Mouse (Mus musculus) forebrain, embryonic 10.5 days (tissue): ENCODE measurements around the gene Nrxn1. TPM values are rescaled to one million over a fixed set of nuclear protein-coding genes. Genes with fewer than 3 reads are reported as not detected.
"Not testable (repeated sequence)": the region's sequence is repeated elsewhere in the genome, so short reads cannot be mapped to it uniquely, and the experiment has no call there.

Experiments
- DNase-seq: peaks from one replicate; pipeline ENCODE4 v3.0.0-alpha.2; 2017; ENCODE audit warnings: low spot score; ENCODE audit errors: extremely low spot score
- H3K27ac ChIP-seq: fragments of 300-500 bp; sonication (generic); 2 replicates; pipeline ENCODE4 v1.5.1; 2016; ENCODE audit warnings: mild to moderate bottlenecking
- H3K27me3 ChIP-seq: fragments of 300-500 bp; sonication (generic); 2 replicates; pipeline ENCODE4 v1.6.1; 2016; ENCODE audit warnings: mild to moderate bottlenecking; ENCODE audit not compliant: poor library complexity, severe bottlenecking
- H3K36me3 ChIP-seq: fragments of 300-500 bp; sonication (generic); replicated peaks from 2 replicates; pipeline ENCODE4 v1.6.1; 2016; ENCODE audit warnings: mild to moderate bottlenecking, moderate library complexity
- H3K4me1 ChIP-seq: fragments of 300-500 bp; sonication (generic); 2 replicates; pipeline ENCODE4 v1.6.1; 2016
- H3K4me3 ChIP-seq: fragments of 300-500 bp; sonication (generic); 2 replicates; pipeline ENCODE4 v1.5.1; 2016; ENCODE audit warnings: mild to moderate bottlenecking, moderate library complexity
- H3K9me3 ChIP-seq: fragments of 300-500 bp; sonication (generic); 2 replicates; pipeline ENCODE4 v1.6.1; 2016; ENCODE audit warnings: mild to moderate bottlenecking, moderate library complexity
- WGBS: fragments of 180-500 bp; shearing (Covaris S2); methylation state at CpG from one replicate; pipeline ENCODE4 v1.1.7; 2016; 5-methylcytosine and 5-hydroxymethylcytosine counted together
- polyA plus RNA-seq: library from polyadenylated mRNA; unstranded; fragments of >200 nt; fragmentation: Nextera tagmentation; extraction: Ambion mirVana; gene quantifications from 2 replicates; pipeline ENCODE4 v1.2.1, GENCODE M21; 2016

Nrxn1 gene
- polyA plus RNA-seq, 1 experiment from 2014 or later: 4.3 TPM

- Histone ChIP-seq H3K4me1 (peaks cover 12% of the 10 kb centered on the region), H3K9me3 (no peaks in the 10 kb centered on the region)
- WGBS: 95% methylated on average over 4 of the region's 4 CpGs
These were observed 542.5 kb downstream of the Nrxn1 start for GRCm38 (mm10) chr17:90550415-90550814.

DNA sequence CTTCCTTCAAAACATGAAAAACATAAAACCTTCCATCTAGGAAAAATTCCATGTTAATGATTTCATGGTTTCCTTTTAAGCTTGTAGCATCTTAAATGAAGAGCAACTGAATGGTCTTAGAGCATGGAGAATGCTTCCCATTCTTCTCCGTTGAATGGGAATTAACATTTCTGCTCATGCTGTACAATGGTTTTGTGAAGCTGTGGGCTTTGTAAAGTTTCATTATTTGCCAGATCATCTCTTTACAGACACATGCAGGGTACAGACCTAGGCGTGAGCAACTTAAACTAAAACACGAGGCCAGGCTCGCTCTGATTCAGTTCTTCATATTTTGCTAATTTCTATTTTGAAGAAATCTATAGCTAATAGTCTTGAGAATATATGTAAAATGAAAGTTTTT is 546.1 kb downstream of the Nrxn1 start:
- Histone ChIP-seq H3K27me3 (peaks cover 13% of the 10 kb centered on the region; the same call in 1 of the 2 replicates), H3K4me1 (peaks cover 28% of the 10 kb centered on the region), H3K4me3 (no peak overlapping the region), H3K9me3 (no peaks in the 10 kb centered on the region), H3K36me3 (no peaks in the 10 kb centered on the region), H3K27ac (no peak overlapping the region)
- 62% methylated on average over 4 of the region's 4 CpGs for WGBS
- no peak for DNase-seq

More at GRCm38 (mm10) chr17:90550415-90550814, 542.5 kb downstream of the Nrxn1 start:
- peaks cover 11% of the 10 kb centered on the region; the same call in 1 of the 2 replicates for H3K27me3 ChIP-seq
- H3K36me3 ChIP-seq: no peaks in the 10 kb centered on the region
- no peak for DNase-seq
- H3K4me3 ChIP-seq: no peak overlapping the region
- H3K27ac ChIP-seq: no peak overlapping the region

GRCm38 (mm10) chr17:90544639-90545259 is 548.1 kb downstream of the Nrxn1 start:
- 54% methylated on average over 8 of the region's 8 CpGs for WGBS
- DNase-seq: no peak
- H3K9me3 ChIP-seq: no peaks in the 10 kb centered on the region
- peaks cover 13% of the 10 kb centered on the region; the same call in 1 of the 2 replicates for H3K27me3 ChIP-seq
- no peak overlapping the region for H3K27ac ChIP-seq
- no peak overlapping the region for H3K4me3 ChIP-seq
- peaks cover 28% of the 10 kb centered on the region for H3K4me1 ChIP-seq
- no peaks in the 10 kb centered on the region for H3K36me3 ChIP-seq

DNA sequence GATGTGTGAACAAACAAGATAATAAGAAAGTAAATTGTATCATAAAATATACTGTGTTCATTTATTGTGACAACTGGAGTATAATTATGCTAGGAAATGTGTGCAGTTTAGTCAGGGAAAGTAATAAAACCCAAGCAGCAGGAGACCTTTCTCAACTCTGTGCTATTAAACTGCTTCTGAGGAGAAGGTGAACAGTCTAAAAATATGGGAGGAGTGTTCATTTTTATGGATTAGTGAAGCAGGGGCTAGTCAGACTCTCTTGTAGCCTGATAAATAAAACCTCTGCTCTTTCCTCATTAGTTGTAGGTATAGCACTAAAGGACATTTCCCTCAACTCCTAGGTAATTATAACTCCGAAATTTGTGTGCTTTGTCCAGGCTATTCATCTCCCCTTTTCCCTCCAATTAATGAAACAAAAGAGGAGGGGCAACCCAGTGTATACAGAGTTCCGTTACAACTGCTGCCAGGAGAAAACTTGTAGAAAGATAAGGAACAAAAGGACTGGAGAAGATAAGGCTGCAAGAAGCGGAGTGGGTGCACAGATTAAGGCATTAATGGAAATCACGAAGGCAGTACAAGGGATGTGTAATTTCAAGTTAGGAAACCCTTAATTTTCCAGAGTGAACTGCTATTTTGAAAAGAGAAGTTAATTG is 548.8 kb downstream of the Nrxn1 start:
- H3K27me3 ChIP-seq: peaks cover 13% of the 10 kb centered on the region; the same call in 1 of the 2 replicates
- peaks cover 28% of the 10 kb centered on the region for H3K4me1 ChIP-seq
- H3K36me3 ChIP-seq: no peaks in the 10 kb centered on the region
- no peaks in the 10 kb centered on the region for H3K9me3 ChIP-seq
- H3K4me3 ChIP-seq: no peak overlapping the region
- 35% methylated on average over 4 of the region's 4 CpGs for WGBS
- DNase-seq: no peak
- no peak overlapping the region for H3K27ac ChIP-seq

GRCm38 (mm10) chr17:90531443-90531842 is 561.4 kb downstream of the Nrxn1 start:
- no peaks in the 10 kb centered on the region for H3K36me3 ChIP-seq
- H3K4me3 ChIP-seq: no peak overlapping the region
- no peaks in the 10 kb centered on the region for H3K27me3 ChIP-seq
- no peak overlapping the region for H3K27ac ChIP-seq
- no peaks in the 10 kb centered on the region for H3K4me1 ChIP-seq
- H3K9me3 ChIP-seq: no peaks in the 10 kb centered on the region
- 93% methylated on average over 2 of the region's 2 CpGs for WGBS
- no peak for DNase-seq

DNA sequence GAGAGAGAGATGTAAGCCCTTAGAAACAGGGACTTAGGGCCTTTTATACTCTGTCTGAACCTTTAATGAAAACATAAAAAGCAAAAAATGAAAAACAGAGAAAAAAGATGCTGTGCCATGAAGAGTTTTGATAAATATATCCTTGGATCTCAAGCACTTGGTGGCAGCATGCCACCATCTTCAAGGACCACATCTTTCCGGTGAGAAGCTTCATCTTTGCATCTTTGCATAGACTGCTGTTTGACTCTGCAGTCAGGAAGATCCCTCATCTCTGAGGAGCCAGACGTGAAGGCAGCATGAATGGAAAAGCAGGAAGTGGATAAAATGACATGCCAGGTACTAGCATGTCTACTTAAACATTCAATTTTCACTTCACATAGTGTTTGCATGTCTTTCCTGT is 586.8 kb downstream of the Nrxn1 start:
- WGBS: 70% methylated on average over 2 of the region's 2 CpGs
- Histone ChIP-seq H3K4me3 (no peak overlapping the region), H3K9me3 (no peaks in the 10 kb centered on the region), H3K27ac (no peak overlapping the region), H3K27me3 (no peaks in the 10 kb centered on the region), H3K4me1 (no peaks in the 10 kb centered on the region), H3K36me3 (no peaks in the 10 kb centered on the region)
- DNase-seq: no peak

GRCm38 (mm10) chr17:90503999-90504398 is 588.9 kb downstream of the Nrxn1 start:
- not testable (repeated sequence) for DNase-seq, H3K9me3 ChIP-seq, H3K4me3 ChIP-seq, H3K27me3 ChIP-seq, H3K27ac ChIP-seq, H3K4me1 ChIP-seq, H3K36me3 ChIP-seq
- 72% methylated on average over 7 of the region's 7 CpGs for WGBS

DNA sequence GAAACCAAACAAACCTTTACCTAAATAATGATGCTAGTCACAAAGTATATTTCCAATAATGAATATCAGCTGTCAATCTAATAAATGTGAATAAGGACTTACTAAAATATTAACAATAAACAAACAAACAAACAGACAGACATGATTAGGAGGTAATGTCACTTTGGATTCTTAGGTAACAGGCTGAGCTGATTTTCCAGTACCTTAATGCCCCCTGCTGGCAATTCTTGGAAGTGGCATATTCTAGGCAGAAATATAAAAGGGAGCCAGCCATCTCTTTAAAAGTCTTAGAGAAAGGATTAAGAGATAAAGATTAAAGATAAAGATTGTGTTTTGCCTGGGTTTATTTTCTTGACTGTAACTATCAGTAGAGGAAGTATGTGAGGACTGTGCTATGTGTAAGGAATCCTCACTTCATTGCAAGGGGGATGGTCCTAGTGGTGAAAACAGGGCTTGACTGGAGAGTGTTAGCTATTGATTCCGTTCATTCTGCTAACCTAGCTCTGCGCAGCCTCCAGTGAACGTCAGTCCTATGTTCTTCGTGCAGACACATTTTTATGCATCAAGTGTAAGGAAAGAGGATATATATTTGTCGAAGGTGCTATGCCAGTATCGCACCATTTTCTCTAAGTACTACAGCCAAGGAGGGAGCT is 591.7 kb downstream of the Nrxn1 start:
- Histone ChIP-seq H3K36me3 (no peaks in the 10 kb centered on the region), H3K27me3 (no peaks in the 10 kb centered on the region), H3K4me1 (no peaks in the 10 kb centered on the region), H3K9me3 (no peaks in the 10 kb centered on the region), H3K4me3 (no peak overlapping the region), H3K27ac (no peak overlapping the region)
- peak; percentile 26 for DNase-seq
- 55% methylated on average over 6 of the region's 6 CpGs for WGBS

DNA sequence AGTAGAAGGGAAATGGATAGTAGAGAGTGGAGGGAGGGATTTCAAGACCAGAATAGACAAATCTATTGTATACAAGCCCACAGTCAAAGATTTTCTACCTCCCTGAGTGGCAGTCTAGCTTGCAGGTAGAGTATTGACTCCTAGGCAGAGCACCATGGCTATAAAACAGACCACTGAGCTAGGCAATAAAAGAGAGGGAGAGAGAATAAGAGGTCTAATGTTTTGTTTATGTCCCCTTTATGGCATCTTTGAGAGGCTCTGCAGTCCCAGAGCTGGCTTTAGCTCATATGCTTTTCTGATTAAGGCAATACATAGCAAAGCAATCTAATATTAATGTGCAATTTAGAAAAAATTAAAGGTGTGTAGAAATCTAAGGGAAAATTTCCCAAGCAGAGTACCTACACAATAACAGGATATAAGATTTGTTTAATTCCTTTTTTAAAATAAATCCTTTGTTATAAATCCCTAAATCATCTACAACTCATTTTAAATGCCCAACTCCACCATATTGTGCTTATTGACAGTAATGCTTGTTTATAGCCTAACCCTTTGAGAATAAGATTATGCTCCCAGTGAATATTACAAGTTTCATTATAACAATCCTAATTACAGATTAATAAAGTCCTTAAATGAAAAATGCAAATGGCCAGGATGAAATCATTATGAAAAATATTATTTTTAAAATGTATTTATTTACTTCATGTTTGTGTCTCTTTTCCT is 613.2 kb downstream of the Nrxn1 start:
- no peaks in the 10 kb centered on the region for H3K4me1 ChIP-seq
- H3K4me3 ChIP-seq: no peak overlapping the region
- H3K36me3 ChIP-seq: no peaks in the 10 kb centered on the region
- DNase-seq: no peak
- no peaks in the 10 kb centered on the region for H3K27me3 ChIP-seq
- H3K27ac ChIP-seq: no peak overlapping the region
- no peaks in the 10 kb centered on the region for H3K9me3 ChIP-seq

GRCm38 (mm10) chr17:90456748-90457147 is 636.1 kb downstream of the Nrxn1 start:
- peak; percentile 14 for DNase-seq
- Histone ChIP-seq H3K27ac (no peak overlapping the region), H3K4me3 (no peak overlapping the region), H3K36me3 (no peaks in the 10 kb centered on the region), H3K9me3 (no peaks in the 10 kb centered on the region), H3K27me3 (peaks cover 56% of the 10 kb centered on the region), H3K4me1 (peaks cover 34% of the 10 kb centered on the region)
- 26% methylated on average over 5 of the region's 5 CpGs for WGBS

DNA sequence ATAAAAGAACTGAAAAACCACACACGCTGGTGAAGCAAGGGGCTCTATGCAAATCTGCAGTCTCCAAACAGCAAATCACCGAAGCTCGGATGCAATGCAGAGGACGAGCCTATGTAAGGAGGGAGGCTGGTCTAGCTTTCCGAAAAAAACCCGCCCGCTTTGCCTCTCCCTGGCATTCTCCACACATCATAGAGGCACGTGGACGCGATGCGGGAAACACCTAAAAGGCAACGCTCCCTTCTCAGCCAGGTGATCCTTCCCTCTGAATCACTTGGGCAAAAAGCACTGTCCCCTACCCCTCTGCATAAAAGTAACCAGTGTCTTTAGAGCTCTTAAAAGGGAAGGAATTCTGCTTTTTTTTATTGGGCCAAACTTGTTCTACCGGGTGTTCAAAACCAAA is 637.0 kb downstream of the Nrxn1 start:
- peak overlapping the region; percentile 73 for H3K4me3 ChIP-seq
- H3K27ac ChIP-seq: no peak overlapping the region
- peak; percentile 56 for DNase-seq
- H3K9me3 ChIP-seq: no peaks in the 10 kb centered on the region
- WGBS: under 1% methylated on average over 13 of the region's 13 CpGs
- peaks cover 58% of the 10 kb centered on the region for H3K27me3 ChIP-seq
- peaks cover 34% of the 10 kb centered on the region for H3K4me1 ChIP-seq
- no peaks in the 10 kb centered on the region for H3K36me3 ChIP-seq

GRCm38 (mm10) chr17:90455409-90455775 is 637.5 kb downstream of the Nrxn1 start:
- Histone ChIP-seq H3K4me3 (peak overlapping the region; percentile 73), H3K27me3 (peaks cover 58% of the 10 kb centered on the region), H3K4me1 (peaks cover 34% of the 10 kb centered on the region), H3K27ac (peak overlapping the region; percentile 75), H3K36me3 (no peaks in the 10 kb centered on the region), H3K9me3 (no peaks in the 10 kb centered on the region)
- under 1% methylated on average over 23 of the region's 23 CpGs for WGBS
- peak; percentile 57 for DNase-seq
